Mouse (Mus musculus) G1E (cell line): ENCODE data around the gene Cntn5.

Source experiments
- CTCF ChIP-seq: IDR thresholded peaks from 2 replicates; pipeline ENCODE4 v1.5.1; 2012; ENCODE audit warnings: low read depth, low read length, inconsistent platforms, mixed read lengths
- GATA1 ChIP-seq: IDR thresholded peaks from 2 replicates; pipeline ENCODE4 v1.6.1; 2012; ENCODE audit warnings: borderline replicate concordance, low read length, inconsistent platforms, mixed read lengths
- POLR2AphosphoS5 ChIP-seq: IDR thresholded peaks from 2 replicates; pipeline ENCODE4 v1.6.1; 2012; ENCODE audit warnings: low read depth, low read length, inconsistent platforms; ENCODE audit not compliant: insufficient replicate concordance
- TAL1 ChIP-seq: conservative IDR thresholded peaks from 2 replicates; pipeline ENCODE4 v1.6.1; 2012; ENCODE audit warnings: low read depth, low read length, inconsistent platforms, mixed read lengths

- TF ChIP-seq CTCF: no peak
- TF ChIP-seq TAL1: no peak
- TF ChIP-seq POLR2AphosphoS5: no peak
- TF ChIP-seq GATA1: no peak
Observed at GRCm38 (mm10) chr9:10412075-10412474, 492.5 kb downstream of the Cntn5 start.
